Mouse (Mus musculus) liver, postnatal 0 days (tissue): ENCODE data around the gene Cdc42ep2.

Experiments used
- CTCF ChIP-seq: sonication (generic); IDR thresholded peaks from 2 replicates; pipeline ENCODE4 v1.5.1; 2016; ENCODE audit warnings: antibody characterized with exemption, low read depth
- EP300 ChIP-seq: IDR thresholded peaks from 2 replicates; pipeline ENCODE4 v1.6.1; 2016; ENCODE audit warnings: antibody characterized with exemption, low read depth, mild to moderate bottlenecking

DNA sequence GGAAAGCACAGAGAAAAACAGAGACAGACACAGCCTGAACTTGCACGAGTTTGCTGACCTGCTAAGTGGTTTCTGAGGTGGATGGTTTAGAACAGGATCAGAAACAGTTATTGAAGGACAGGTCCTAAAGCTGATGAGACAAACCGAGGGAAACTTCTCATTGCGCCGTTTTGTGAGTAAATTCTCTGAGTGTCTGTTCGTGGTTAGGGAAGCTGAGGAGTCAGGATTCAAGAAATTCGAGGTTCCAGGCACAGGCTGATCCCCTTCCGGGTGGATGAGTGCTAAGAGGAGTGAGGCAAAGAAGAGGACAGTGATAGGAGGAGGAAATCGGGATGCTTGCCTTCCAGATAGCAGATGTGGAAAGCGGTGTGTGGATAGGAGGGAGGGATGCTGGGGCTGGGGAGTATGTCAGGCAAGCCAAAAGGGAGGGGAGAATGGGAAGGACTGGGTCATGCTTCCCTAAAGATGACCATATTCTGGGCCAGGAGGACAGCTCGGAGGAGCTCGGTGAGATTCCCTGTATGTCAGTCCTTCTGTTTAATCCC, 767 bp upstream of the Cdc42ep2 start:
- TF ChIP-seq CTCF: no peak
- no peak for TF ChIP-seq EP300
